Mouse (Mus musculus) cortical plate, adult 2 months (tissue): Measurements from ENCODE around the gene Kat8.

Experiments used
- CTCF ChIP-seq: fragments of 200-500 bp; IDR thresholded peaks from 2 replicates; pipeline ENCODE4 v1.5.1; 2011; ENCODE audit warnings: mild to moderate bottlenecking, control low read depth, low read length; ENCODE audit not compliant: insufficient read depth; ENCODE audit errors: extremely low read depth
- POLR2A ChIP-seq: fragments of 200-500 bp; IDR thresholded peaks from 2 replicates; pipeline ENCODE4 v1.6.1; 2011; ENCODE audit warnings: mild to moderate bottlenecking, low read length, control low read depth; ENCODE audit not compliant: insufficient read depth; ENCODE audit errors: extremely low read depth

DNA sequence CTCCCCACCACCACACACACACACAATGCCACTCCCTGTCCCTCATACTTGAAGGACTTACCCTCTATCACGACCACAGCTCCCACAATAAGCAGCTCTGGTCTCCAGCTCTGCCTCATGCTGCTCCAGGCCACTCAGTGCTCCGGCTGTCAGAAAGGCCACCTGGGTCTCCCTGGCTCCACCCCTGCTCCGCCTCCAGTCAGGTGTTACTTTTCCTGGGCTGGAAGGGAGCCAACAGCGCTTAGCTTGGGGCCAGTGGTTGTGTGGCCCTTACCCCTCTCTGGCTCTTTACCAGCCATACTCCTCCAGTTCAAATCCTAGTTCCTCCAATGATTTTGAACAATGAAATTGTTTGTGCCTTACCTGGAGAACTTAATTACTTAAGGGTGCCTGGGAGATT, 21.5 kb upstream of the Kat8 start, which contains the start of gene Prss53:
- TF ChIP-seq CTCF = no peak
- no peak for TF ChIP-seq POLR2A
